Mouse (Mus musculus): ENCODE data around the gene Ackr4.

GRCm38 (mm10) chr9:104079379-104079778, 47.4 kb downstream of the Ackr4 start:
- no peak for TF ChIP-seq POLR2A (IDR thresholded peaks at IDR 0.05; ENCODE audit: borderline replicate concordance, extremely low read depth, insufficient read depth, insufficient read length, poor library complexity, severe bottlenecking)
- peak; percentile 65 for TF ChIP-seq CTCF (IDR thresholded peaks at IDR 0.05; ENCODE audit: borderline replicate concordance, extremely low read depth, insufficient read depth, insufficient read length)

Measured in brain, embryonic 14.5 days (tissue).